Mouse (Mus musculus): ENCODE measurements around the gene Slc26a6. TPM values are rescaled to one million over a fixed set of nuclear protein-coding genes. Genes with fewer than 3 reads are reported as not detected.

The Slc26a6 gene
- total RNA-seq, 4 experiments from 2014 or later: 16.6 to 23.6 (median 21.4) TPM

DNA sequence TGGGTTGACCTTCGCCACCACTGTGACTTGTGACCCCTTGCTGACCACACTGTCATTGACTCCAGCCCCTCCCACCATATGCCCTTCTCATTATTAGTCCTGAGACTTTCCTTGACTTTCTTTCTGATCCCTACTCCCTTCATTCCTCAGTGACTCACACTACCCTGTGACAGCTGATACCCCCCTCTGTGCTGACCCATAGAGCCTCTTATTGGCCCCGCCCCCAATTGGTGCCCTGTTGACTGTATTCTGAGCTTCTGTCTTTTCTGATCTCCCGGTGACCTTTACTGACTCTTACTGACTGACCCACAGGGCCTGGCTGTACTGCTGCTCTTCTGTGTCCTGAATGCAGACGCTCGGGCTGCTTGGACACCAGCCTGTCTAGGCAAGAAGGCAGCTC, 7.7 kb upstream of the Slc26a6 start:
- DNase-seq (ENCODE audit: low spot score): no peak

DNA sequence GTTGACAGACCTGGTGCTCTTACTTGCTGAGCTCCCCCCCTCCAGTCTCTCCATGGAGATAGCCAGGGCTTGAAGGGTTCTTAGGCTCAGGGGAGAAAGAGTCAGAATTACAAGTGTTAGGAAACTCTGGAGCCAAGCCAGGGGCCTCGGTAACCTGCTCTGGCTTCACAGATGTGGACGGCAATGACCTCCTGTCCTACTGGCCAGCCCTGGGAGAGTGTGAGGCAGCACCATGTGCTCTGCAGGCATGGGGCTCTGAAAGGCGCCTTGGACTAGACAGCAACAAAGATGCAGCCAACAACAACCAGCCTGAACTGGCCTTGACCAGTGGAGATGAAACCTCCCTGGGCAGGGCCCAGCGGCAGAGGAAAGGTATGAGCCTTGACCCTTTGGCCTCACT, 5.7 kb upstream of the Slc26a6 start:
- no peak for DNase-seq (ENCODE audit: low spot score)

DNA sequence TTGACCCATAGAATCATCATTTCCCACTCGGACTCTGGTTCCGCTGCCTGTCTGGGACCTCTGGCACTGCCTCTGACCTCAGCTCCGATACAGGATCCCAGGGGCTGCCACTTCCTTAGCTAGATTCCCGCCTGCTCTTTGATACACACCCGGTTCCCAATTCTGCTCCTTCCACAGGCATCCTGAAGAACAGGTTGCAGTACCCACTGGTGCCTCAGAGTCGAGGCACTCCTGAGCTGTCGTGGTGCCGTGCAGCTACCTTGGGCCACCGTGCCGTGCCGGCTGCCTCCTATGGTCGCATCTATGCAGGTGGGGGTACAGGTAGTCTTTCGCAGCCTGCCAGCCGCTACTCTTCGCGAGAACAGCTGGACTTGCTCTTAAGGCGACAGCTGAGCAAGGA, 4.7 kb upstream of the Slc26a6 start:
- no peak for DNase-seq (ENCODE audit: low spot score)

DNA sequence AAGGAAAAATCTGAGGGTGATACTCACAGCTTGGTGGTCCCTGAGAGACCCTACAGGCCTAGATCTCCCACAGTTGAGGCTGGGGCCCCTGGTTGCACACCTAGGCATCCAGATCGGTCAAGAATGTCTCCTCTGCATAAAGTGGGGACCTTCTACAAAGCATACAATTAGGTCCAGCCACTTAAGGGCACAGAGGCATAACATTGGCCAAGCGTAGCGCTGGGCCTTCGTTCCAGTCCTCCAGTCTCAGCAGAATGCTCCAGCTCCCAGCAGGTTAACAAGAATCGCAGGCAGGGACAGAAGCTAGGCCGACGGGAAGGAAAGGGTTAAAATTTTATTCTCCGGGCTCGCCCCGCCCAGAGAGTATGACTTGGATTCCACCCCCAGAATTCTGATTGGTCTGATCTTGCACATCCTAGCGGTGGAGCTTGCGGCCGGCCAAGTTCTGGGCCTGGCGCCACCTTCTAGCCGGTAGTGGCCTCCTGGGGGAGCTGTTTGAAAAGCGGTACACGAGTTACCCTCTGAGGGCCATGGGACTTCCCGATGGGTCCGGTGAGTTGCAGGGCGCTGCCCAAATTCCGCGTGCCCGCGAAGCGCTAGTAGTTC, 655 bp downstream of the Slc26a6 start:
- peak; percentile 95 for DNase-seq (ENCODE audit: low spot score)

DNA sequence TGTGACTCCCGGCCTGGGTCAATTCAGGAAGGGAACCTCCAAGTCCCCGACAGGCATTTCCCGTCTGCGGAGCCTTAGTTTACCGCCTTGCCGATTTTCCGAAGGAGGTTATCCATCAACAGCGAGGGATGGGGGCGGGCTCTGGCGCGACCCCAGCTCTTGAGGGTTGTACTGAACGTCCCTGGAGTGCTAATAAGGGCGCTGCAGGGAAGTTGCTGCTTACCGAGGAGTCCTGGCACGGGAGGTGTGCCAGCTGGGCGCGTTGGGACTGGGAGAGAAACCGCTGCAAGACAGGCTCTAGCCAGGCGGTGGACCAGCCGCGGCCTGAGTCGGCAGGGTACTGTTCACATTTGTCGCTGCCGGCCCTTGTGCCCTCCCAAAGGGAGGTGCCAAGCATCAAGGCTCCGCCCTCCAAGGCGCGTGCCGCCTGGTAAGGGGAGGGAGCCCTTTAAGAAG, 1.2 kb downstream of the Slc26a6 start:
- DNase-seq (ENCODE audit: low spot score): peak; percentile 84

DNA sequence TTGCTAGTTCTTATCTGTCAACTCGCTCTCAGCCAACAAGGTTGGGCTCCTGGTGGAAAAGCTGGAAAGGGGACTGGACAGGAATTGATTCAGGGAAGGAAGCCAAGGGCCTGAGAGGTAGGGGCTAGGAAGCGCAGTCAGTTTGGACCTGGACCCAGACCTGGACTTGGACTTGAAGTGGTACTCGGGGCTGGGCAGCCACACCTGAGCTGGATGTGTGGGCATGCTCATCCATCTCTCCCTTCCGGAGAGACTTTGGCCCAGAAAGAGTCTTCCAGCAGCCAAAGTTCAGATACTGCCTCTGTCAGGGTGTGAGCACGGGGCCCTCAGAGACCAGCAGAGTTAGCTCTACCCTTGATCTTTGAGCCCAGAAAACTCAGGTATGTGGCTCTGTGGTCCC, 2.3 kb downstream of the Slc26a6 start:
- DNase-seq (ENCODE audit: low spot score): no peak

DNA sequence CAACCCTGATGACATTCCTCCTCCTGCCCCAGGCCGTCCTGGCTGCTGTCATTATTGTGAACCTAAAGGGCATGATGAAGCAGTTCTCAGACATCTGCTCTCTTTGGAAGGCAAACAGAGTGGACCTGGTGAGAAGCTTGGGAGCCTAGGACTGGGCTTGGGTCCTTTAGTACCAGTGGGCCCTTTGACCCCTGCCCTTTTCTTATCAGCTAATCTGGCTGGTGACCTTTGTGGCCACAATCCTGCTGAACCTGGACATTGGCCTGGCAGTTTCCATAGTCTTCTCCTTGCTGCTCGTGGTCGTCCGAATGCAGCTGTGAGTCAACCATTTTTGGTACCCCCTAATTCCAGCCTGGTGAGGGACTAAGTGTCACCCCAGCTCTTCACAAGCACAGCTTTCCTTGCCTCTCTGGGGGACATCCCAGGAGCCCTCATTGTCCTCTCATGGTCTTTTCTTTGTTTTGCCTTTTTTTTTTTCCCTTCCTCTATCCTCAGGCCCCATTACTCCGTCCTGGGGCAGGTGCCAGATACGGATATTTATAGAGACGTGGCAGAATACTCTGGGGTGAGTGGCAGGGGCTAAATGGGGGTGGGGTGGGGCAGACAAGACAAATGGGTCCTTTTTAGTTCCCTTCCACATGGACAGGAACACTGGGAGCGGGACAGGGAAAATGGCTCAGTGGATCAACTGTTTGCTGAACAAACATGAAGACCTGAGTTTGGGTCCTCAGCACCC, 5.9 kb downstream of the Slc26a6 start:
- DNase-seq (ENCODE audit: low spot score): no peak

DNA sequence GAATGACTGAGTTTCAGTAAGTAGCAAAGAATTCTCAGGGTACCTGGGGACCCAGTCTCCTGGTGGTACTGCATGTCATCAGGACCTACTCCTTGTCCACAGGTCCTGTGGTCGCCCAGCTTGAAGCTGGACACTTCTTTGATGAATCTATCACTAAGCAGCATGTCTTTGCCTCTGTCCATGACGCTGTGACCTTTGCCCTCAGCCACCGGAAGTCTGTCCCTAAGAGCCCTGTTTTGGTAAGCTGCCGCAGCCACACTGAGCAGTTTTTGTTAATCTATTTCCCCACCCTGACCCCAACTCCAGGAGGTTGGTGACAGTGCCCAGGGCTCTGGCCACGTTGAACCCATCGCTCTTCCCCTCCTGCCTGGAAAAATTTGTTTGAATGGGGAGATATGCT, 59.2 kb downstream of the Slc26a6 start:
- no peak for DNase-seq (ENCODE audit: low spot score)

DNA sequence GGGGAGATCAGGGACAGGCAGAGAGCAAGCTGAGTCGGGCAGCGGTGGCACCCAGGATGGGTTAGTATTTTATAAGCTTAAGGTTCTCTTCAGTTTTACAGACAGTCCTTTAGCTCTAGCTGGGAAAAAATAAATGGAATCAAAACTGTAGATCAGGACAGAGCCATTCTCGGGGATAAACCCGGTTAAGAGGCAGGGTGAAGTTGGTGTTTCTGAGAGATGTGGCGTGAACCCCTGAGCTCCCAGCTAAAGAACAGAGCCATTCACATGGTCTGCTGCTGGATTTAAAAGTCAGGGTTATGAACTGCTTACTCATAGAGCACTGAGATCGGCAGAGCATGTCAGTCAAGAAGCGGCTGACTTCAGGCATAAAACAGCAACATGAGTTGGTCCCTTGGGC, 60.1 kb downstream of the Slc26a6 start:
- DNase-seq (ENCODE audit: low spot score): no peak

DNA sequence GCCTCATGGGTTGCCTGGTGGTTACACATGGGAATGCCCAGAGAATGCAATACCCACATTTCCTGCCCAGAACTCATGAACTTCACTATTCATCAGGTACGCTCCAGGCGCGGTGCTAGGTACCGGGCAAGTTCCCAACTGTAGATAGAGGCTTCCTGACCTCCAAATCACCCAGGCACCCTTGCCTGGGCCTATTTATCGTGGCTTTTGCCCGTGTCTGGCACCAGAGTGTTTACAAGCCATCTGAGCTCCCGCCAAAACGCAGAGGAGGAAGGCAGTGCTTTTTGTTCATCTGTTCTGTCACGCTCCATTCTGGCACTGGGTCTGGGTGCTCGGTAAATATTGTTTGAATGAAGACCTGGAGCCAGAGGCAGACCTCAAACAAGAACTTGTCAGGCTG, 60.5 kb downstream of the Slc26a6 start:
- no peak for DNase-seq (ENCODE audit: low spot score)

DNA sequence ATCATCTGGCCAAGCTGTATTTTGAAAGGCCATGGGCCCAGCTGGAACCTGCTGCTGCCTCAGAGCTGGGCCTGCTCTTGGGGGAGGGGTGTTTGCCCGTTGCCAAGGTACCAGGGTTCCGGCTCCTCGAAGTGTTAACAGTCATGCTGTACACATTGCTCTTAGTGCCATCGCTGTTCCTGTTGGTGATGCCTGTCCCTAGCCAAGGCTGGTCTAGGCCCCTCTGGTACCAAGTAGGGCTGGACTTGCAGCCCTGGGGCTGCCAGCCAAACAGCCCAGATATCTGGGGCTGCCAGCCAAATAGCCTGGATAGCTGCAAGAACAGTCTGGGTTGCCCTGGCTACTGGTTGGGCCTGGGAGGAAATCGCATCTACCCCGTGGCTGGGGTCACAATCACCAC, 61.4 kb downstream of the Slc26a6 start, which contains the start of gene Tmem89:
Gene Tmem89, plus strand, starts transcription at position 129 of the 400 bp plus-strand sequence.
- DNase-seq (ENCODE audit: low spot score): peak; percentile 52

DNA sequence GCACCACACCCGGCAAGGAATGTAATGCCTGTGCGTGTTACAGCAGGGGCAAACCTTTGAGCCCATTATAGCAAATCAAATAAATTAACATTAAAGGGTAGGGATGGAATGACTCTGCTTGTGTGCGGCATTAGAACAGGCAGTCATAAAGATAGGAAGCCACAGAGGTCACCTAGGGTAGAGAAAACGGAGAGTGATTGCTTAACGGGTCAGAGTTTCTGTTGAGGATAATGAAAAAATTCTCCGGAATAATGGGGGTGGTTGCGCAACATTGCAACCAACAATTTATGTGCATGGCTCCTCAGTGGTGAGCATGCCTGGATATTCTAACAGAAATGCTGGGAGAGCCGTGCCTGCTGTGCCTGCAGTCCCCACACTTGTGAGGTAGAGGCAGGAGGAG, 72.8 kb downstream of the Slc26a6 start:
- no peak for DNase-seq (ENCODE audit: low spot score)

DNA sequence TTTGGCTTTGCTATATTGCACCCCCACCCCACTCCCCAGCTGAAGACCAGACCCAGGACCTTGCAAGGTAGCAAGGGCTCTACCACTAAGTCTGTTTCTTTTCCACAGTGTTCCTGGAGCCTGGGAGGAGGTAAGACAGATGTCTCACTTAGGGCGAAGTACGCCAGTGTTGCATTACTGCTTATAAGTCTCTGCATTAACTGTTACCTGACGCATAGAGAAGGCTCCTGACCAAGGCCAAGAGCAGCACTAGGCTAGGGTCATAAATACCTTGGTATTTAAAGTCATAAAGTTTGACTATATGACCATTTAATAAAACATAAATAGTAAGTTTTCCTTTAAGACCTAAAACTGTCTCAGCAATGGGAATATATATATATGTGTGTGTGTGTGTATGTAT, 75.3 kb downstream of the Slc26a6 start:
- no peak for DNase-seq (ENCODE audit: low spot score)

DNA sequence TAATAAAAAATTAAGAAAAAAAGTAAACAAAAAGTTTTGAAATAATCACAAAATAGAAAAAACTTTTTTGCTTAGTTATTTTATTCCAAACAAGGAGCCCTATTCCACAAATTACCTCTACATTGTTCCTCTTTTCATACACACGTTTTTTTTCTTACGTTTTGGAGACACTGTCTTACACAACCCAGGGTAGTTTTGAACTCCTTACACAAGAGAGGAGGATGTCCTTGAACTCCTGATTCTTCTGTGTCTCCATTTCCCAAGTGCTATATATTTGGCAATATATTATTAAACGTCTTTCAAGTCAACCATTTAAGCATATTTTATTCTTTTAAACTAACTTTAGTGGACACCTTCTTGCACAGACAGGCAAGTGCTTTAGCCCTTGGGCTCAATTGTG, 82.9 kb downstream of the Slc26a6 start:
- DNase-seq (ENCODE audit: low spot score): no peak

DNA sequence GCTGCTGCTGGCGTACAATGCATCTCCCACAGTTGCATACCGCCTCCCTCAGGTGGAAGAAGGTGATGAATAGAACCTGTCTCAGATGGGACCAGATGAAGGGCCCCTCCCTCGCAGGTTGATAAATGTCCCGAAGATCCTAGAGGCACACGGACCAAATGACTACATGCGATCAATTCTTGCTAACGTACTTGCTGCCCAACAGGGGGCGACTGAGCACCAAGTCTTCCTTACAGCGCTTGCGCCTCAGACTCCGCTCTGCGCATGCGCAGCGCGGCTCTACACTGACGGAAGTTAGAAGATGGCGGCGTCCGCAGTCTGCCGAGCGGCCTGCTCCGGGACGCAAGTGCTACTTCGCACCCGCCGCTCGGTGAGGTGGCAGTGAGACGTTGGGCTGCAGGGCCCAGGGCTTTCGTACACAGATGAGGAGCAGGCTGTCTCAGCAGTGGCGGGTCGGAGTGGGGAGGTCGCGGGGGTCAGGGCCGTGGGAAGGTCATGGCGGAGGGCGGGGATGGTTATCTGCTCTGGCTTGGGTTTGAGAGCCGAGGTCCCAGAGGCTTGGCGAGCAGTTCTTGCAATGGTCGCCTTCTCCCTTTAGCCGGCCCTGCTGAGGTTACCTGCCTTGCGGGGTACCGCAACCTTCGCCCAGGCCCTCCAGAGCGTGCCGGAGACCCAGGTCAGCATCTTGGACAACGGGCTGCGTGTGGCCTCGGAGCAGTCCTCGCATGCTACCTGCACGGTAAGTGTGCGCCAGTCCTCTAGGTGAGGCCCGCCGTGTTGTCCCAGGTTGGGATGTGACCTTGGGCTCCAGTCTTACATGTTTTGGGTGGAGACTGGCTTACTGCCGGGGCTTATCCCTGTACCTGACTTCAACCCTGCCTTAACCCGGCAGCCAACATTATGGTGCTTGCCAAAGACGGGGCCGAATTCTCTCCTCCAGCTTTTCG, 83.6 kb downstream of the Slc26a6 start, which contains the start of gene Uqcrc1:
Gene Uqcrc1, plus strand, starts transcription at position 216 of the 947 bp plus-strand sequence.
- peak; percentile 90 for DNase-seq (ENCODE audit: low spot score)

DNA sequence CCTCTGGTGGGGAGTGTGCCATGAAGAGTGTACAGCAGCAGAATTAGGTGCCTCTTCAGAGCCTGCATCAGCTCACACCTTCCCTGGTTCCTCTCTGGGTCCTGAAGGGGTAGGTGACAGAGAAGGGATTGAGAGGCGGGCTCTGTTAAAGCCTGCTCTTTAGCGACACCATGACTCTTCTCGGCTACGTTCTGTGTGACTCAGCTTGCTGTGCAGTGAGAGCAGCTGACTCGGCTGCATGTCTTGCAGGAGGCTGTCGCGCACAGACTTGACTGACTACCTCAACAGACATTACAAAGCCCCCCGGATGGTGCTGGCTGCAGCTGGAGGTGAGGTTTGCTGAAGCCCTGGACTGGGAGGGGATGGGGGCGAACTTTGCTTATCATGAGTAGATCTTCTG, 92.0 kb downstream of the Slc26a6 start:
- no peak for DNase-seq (ENCODE audit: low spot score)

DNA sequence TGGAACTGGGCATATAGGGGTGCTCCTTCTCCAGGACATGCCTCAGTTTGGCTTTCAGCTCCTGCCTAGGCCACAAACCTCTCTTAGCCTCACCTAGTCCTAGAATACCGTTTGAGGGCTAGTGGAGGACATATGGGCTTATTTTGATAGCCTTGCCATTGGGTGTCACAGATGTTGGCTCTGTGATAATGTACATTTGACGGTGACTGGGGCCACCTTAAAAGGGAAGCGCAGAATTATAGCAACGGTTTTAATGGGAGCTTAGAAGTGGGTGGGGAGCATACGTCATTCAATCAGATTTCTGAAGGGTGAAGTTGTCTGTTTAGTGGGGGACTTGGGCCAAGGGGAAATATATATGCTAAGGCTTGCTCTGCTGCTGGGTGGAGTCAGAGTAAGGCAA, 92.5 kb downstream of the Slc26a6 start:
- DNase-seq (ENCODE audit: low spot score): no peak

DNA sequence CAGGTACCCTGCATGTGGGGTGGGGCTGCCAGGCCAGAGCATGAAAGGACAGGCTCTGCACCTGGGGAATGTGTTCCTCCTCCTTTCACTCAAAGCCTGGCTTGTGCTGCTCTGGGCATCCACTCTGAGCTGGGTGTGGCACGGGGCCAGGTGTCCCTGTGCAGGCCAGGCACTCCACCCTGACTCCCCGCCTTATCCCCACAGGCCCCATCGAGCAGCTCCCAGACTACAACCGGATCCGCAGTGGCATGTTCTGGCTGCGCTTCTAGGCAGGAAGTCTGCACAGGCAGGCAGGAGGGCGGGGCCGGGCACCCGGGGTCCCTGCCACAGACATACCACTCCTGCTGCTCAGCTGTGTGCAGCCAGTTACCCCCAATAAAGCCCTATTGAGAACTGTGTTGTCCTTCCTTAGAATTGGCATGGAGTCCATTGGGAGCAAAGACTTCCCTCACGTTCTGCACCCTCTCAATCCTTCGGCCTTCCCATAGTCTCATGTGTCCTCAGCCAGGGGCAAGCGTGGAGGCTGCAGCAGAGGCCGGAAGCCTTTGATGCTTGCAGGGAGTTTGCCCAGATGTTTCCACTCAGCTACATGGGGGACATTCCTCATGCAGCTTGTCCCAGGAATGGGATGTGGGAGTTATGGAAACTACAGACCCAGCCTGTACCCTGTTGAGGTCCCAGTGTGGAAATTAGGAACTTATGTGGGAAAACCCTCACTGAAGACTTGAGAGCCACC, 96.3 kb downstream of the Slc26a6 start:
- DNase-seq (ENCODE audit: low spot score): no peak

DNA sequence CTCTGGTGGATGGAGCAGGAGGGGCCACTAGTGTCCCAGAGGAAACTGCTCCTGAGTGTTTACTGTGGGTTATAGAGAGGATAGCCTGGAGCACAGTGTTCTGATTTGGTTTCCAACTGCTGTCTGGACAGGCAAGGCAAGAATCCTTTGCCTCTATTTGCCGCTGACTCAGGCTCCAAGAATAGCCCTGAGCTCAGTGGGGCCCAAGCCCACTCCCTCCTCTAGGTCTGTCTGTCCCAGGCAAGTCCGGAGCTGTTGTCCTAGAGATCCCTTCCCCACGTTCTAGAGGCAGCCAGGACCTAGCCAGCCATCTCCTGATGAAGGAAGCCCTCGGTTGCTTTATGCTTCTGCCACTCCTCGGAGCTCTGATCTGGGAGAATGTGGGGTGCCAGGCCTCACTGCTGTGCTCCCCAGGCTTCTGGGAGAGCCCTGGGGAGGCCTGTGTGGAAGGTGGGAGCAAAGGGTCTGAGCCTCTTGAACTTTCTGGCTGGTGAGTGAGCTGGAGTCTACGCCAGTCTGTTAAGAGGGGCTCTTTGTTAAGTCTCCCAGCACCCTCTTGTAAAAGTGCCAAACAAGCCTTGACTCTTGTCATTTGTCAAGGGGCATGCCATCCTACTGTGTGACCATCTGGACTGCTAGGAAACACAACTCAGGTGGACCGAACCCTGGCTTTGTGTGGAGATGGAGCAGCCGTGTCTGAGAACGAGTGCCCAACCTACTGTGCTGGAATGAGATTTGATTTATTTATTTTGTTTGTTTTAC, 97.1 kb downstream of the Slc26a6 start:
- DNase-seq (ENCODE audit: low spot score): peak; percentile 16

DNA sequence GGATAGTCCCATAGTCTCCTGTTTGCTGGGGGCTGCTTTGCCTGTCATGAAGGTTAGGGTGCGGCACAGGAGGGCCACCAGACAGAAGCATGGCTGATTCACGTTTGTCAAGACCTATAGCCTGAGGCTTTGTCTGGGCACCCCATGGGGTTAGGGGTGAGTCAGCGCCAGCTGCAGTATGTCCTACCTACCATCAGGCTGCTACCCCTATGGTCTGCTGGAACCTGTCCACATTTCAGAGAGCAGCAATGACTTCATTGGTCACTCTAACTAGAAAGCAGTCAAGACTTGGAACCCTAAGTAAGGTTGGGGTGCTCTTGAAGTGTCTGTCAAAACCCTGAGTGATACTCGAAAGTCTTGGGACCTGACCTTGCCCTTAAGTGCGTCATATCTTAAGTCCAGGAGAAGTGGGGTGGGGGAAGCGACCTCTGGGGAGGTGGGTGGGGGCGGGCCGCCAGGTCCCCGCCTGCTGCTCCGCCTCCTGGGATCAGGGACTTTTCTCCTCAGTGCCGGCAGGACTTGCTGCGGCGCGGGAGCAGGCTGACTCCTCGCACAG, 100.1 kb downstream of the Slc26a6 start, which contains the start of gene Col7a1:
Gene Col7a1, plus strand, starts transcription at position 506 of the 556 bp plus-strand sequence.
- no peak for DNase-seq (ENCODE audit: low spot score)

Data from heart, adult 8-10 months (tissue).